Mouse (Mus musculus): ENCODE results near the gene Npl. TPM values are rescaled to one million over a fixed set of nuclear protein-coding genes. Genes with fewer than 3 reads are reported as not detected.
"Not testable (repeated sequence)": the region's sequence is repeated elsewhere in the genome, so short reads cannot be mapped to it uniquely, and the experiment has no call there.

Gene Npl
- polyA plus RNA-seq, 1 experiment from 2014 or later = 22.0 TPM

DNA sequence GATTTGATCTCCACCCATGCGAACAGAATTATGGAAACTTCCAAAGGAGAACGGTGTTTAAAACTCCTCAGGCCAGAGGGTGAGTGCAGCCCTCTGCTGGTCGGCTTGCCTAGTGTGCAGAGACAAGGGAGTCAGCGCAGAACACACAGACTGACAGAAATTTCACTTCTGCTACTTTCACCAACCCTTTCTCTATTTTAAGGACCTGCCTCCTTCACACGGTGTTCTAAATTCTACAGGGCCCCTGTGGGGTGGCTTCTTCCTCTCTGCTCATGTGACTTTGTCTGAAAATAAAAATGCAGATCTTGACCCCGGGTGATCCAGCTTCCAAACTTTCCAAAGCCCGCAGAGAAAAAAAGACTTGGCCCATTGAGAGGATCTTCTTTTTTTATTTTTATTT is 60.7 kb downstream of the Npl start:
- peak; percentile 60 for DNase-seq (ENCODE audit: low spot score)

DNA sequence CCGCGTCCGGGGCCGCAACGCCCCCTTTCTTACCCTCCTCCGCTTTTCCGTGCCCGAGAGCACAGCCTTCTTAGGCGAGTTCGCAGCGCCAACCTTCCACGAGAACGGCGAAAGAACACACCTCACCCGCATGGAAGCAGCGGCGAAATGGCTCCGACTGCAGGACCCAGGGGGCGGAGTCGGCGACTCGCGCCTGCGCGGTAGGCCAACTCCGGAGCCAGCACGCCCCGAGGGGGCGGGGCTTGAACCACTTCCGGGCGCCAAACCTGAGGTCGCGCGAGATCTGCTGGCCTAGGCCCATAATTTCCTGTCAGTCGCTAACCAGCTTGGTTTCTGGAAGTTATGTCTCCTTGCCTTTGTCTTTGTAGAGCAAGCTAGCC is 62.4 kb downstream of the Npl start, which contains the start of gene Dhx9:
TSS of gene Dhx9 (minus strand) at position 161 of the 380 bp plus-strand sequence.
- peak; percentile 98 for DNase-seq (ENCODE audit: low spot score)

GRCm38 (mm10) chr1:153486767-153487499 is 62.9 kb downstream of the Npl start:
- DNase-seq (ENCODE audit: low spot score) = peak; percentile 72

- DNase-seq (ENCODE audit: low spot score) = not testable (repeated sequence)
Observed at GRCm38 (mm10) chr1:153486120-153486519, 63.7 kb downstream of the Npl start.

DNA sequence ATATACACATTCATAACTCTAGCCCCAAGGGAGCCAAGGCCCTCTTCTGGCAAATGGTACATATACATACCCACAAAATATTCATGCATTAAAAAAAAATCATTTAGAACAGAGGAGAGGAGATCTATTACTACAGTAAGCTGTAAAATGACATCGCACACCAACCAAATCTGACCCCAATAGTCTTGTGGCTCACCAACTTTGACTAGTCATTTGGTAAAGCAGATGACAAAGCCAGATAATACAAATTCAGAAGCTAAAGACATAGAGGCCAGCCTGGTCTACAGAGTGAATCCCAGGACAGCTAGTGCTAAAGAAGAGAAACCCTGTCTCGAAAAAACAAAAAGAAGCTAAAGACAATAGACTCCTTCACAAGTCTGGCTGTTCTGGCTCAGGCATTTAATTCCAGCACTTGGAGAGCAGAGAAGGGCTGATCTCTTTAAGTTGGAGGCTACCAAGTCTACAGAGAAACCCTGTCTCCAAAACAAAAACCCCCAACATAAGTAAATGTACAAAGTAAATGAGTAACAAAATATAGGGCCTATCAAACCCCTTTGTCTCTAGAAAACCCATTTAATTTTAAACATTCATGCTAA is 64.5 kb downstream of the Npl start:
- no peak for DNase-seq (ENCODE audit: low spot score)

- DNase-seq (ENCODE audit: low spot score) = no peak
Observed at GRCm38 (mm10) chr1:153481025-153481412, 68.8 kb downstream of the Npl start.

GRCm38 (mm10) chr1:153480386-153481024 is 69.3 kb downstream of the Npl start:
- DNase-seq (ENCODE audit: low spot score) = peak; percentile 78

- DNase-seq (ENCODE audit: low spot score) = no peak
Observed at GRCm38 (mm10) chr1:153479296-153479695, 70.5 kb downstream of the Npl start.

DNA sequence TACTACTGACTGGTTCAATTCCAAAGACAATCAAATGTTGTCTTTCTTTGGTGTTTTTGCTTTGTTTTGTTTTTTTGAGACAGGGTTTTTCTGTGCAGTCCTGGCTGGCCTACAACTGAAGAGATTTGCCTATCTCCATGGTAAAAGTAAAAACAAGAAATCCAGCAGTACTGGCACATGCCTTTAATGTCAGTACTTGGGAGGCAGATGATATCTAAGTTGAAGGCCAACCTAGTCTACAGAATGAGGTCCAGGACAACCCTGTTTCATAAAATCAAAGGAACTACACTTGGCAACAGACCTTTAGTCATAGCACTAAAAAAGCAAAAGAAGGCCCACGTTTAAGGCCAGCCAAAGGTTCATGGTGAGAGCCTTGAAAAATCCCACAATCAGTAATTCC is 88.0 kb downstream of the Npl start:
- no peak for DNase-seq (ENCODE audit: low spot score)

DNA sequence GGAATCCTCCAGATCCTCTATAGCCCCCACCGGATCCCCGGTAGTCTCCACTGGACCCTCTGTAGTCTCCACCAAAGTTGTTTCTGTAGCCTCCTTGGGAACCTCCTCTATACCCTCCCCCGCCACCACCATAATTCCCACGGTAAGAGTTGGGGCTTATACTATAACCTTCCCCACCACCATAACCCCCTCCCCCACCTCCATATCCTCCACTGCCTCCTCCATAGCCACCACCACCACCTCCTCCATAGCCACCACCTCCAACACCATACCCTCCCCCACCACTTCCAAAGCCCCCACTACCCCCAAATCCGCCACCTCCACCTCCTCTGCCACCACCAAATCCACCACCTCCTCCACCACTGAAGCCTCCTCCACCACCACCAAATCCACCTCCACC is 93.7 kb downstream of the Npl start:
- DNase-seq (ENCODE audit: low spot score) = no peak

GRCm38 (mm10) chr1:153453146-153453642 is 96.7 kb downstream of the Npl start:
- DNase-seq (ENCODE audit: low spot score) = no peak

Other genes with a start within 250 kb of the Npl start
- 14.4 and 14.5 TPM in 2 replicates for gene Lamc1, start 217.3 kb downstream of the Npl start, polyA plus RNA-seq (2015; fragmentation: Nextera tagmentation; extraction: Ambion mirVana)
- 0.61 and 0.64 TPM in 2 replicates for gene Shcbp1l, start 124.9 kb downstream of the Npl start, polyA plus RNA-seq (2015; fragmentation: Nextera tagmentation; extraction: Ambion mirVana)
- 33.4 and 41.3 TPM in 2 replicates for gene Dhx9, start 62.4 kb downstream of the Npl start, polyA plus RNA-seq (2015; fragmentation: Nextera tagmentation; extraction: Ambion mirVana)
- 0.14 and 0.35 TPM in 2 replicates for gene Rgs8, start 103.0 kb upstream of the Npl start, polyA plus RNA-seq (2015; fragmentation: Nextera tagmentation; extraction: Ambion mirVana)
- 4.1 and 4.3 TPM in 2 replicates for gene Rgs16, start 190.3 kb upstream of the Npl start, polyA plus RNA-seq (2015; fragmentation: Nextera tagmentation; extraction: Ambion mirVana)
- gene Rnasel, start 199.4 kb upstream of the Npl start, polyA plus RNA-seq (2015; fragmentation: Nextera tagmentation; extraction: Ambion mirVana) = 13.7 and 22.1 TPM in 2 replicates

Measured in thymus, postnatal 0 days (tissue).